Mouse (Mus musculus): Measurements from ENCODE around the gene Nat8. TPM values are rescaled to one million over a fixed set of nuclear protein-coding genes. Genes with fewer than 3 reads are reported as not detected.

Nat8 gene
- polyA plus RNA-seq, 1 experiment from 2014 or later: not detected

Small RNA genes lying within 50 kb of the gene (microRNA-seq; reads per million reads assigned to microRNA genes)
- gene Mir6375: not detected

Other genes with a start within 250 kb of the Nat8 start
- 5.8 and 6.1 TPM in 2 replicates for gene Alms1, start 244.6 kb downstream of the Nat8 start, polyA plus RNA-seq (2015; fragmentation: Nextera tagmentation; extraction: Ambion mirVana)
- gene Nat8f7, start 118.9 kb downstream of the Nat8 start, polyA plus RNA-seq (2015; fragmentation: Nextera tagmentation; extraction: Ambion mirVana): 0.09 TPM in 1 of 2 replicates, not detected in the other
- gene Nat8f3, start 66.3 kb downstream of the Nat8 start, polyA plus RNA-seq (2015; fragmentation: Nextera tagmentation; extraction: Ambion mirVana): 0.40 and 0.44 TPM in 2 replicates
- not detected in 2 replicates for gene Nat8f6, start 11.1 kb downstream of the Nat8 start, polyA plus RNA-seq (2015; fragmentation: Nextera tagmentation; extraction: Ambion mirVana)
- gene Nat8f5, start 11.1 kb downstream of the Nat8 start, polyA plus RNA-seq (2015; fragmentation: Nextera tagmentation; extraction: Ambion mirVana): 0.29 TPM in 1 of 2 replicates, not detected in the other
- not detected in 2 replicates for gene Nat8f2, start 37.1 kb upstream of the Nat8 start, polyA plus RNA-seq (2015; fragmentation: Nextera tagmentation; extraction: Ambion mirVana)
- gene Nat8f4, start 72.8 kb upstream of the Nat8 start, polyA plus RNA-seq (2015; fragmentation: Nextera tagmentation; extraction: Ambion mirVana): 6.8 and 6.9 TPM in 2 replicates
- 50.0 and 55.5 TPM in 2 replicates for gene Tprkb, start 79.8 kb upstream of the Nat8 start, polyA plus RNA-seq (2015; fragmentation: Nextera tagmentation; extraction: Ambion mirVana)
- 16.0 and 20.0 TPM in 2 replicates for gene Nat8f1, start 83.6 kb upstream of the Nat8 start, polyA plus RNA-seq (2015; fragmentation: Nextera tagmentation; extraction: Ambion mirVana)
- 49.9 and 53.4 TPM in 2 replicates for gene Dusp11, start 129.6 kb upstream of the Nat8 start, polyA plus RNA-seq (2015; fragmentation: Nextera tagmentation; extraction: Ambion mirVana)
- gene Figla, start 184.1 kb upstream of the Nat8 start, polyA plus RNA-seq (2015; fragmentation: Nextera tagmentation; extraction: Ambion mirVana): not detected in 2 replicates
- gene Add2, start 196.6 kb upstream of the Nat8 start, polyA plus RNA-seq (2015; fragmentation: Nextera tagmentation; extraction: Ambion mirVana): 173 and 185 TPM in 2 replicates

Measured in hindbrain, embryonic 13.5 days (tissue).